Mouse (Mus musculus) CH12.LX (cell line): Measurements from ENCODE around the gene Apopt1.

Source experiments
- CHD2 ChIP-seq: IDR thresholded peaks from 2 replicates; pipeline ENCODE4 v1.6.1; 2011; ENCODE audit warnings: low read length, improper control_type of control experiment
- CTCF ChIP-seq, 2 experiments: IDR thresholded peaks in 1 of 2; conservative IDR thresholded peaks in 1 of 2; 2 replicates each; pipeline ENCODE4 v1.5.1; 2011 to 2012; ENCODE audit warnings: low read depth in 2 of 2, low read length in 2 of 2, improper control_type of control experiment in 1 of 2, inconsistent platforms in 1 of 2, mild to moderate bottlenecking in 1 of 2, moderate library complexity in 1 of 2
- EP300 ChIP-seq: IDR thresholded peaks from 2 replicates; pipeline ENCODE4 v1.6.1; 2011; ENCODE audit warnings: low read length, improper control_type of control experiment
- JUND ChIP-seq: conservative IDR thresholded peaks from 2 replicates; pipeline ENCODE4 v1.6.1; 2011; ENCODE audit warnings: low read depth, low read length, improper control_type of control experiment
- MAX ChIP-seq: IDR thresholded peaks from 2 replicates; pipeline ENCODE4 v1.6.1; 2011; ENCODE audit warnings: low read length, improper control_type of control experiment
- NELFE ChIP-seq: IDR thresholded peaks from 2 replicates; pipeline ENCODE4 v1.6.1; 2011; ENCODE audit warnings: low read depth, low read length, improper control_type of control experiment
- POLR2A ChIP-seq: IDR thresholded peaks from 2 replicates; pipeline ENCODE4 v1.6.1; 2011; ENCODE audit warnings: low read depth, mild to moderate bottlenecking, improper control_type of control experiment, low read length
- RCOR1 ChIP-seq: conservative IDR thresholded peaks from 2 replicates; pipeline ENCODE4 v1.6.1; 2012; ENCODE audit warnings: low read depth, mild to moderate bottlenecking, inconsistent platforms, low read length, improper control_type of control experiment
- TBP ChIP-seq: conservative IDR thresholded peaks from 2 replicates; pipeline ENCODE4 v1.6.1; 2011; ENCODE audit warnings: low read depth, low read length, improper control_type of control experiment

DNA sequence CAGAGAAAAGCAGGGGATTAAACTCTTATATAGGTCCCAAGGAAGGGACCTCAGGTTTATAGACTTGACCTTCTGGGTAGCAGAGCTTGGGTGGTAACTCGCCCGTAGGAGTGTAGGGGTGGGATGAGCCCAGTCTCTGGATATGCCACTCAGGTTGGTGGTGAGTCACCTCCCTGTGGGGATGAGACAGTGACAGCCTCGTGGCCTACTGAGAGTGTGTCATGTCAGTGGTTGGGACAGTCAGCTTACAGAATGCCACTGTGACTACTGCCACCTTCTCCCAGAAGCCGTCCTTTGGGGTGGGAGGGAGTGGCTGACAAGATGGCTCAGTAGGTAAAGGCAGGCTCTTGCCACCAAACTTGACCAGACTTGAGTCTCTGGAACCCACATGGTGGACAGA is 26.7 kb upstream of the Apopt1 start:
- TF ChIP-seq POLR2A (no peak; the same call in 1 of the 2 replicates), CHD2 (no peak), MAX (no peak), CTCF (conservative IDR thresholded peaks at IDR 0.05 in 1 of 2, IDR thresholded peaks at IDR 0.05 in 1 of 2; ENCODE audit: low read depth in 2 of 2, low read length in 2 of 2) (no peak), RCOR1 (no peak), JUND (no peak), NELFE (no peak), EP300 (no peak), TBP (no peak)
